Mouse (Mus musculus) thymus, postnatal 10 days (tissue): ENCODE data around the gene Btbd10.

Experiments
- DNase-seq, 2 experiments: peaks; one replicate each; pipeline ENCODE4 v3.0.0; 2021; ENCODE audit warnings: low spot score in 2 of 2

Gene Btbd10

GRCm38 (mm10) chr7:113368746-113369619 lies at the start of gene Btbd10:
Gene Btbd10 (minus strand): TSS chr7:113369392.
- peak; percentile 98 to 99 for DNase-seq

- DNase-seq: no peak
These were observed 47.3 kb upstream of the Btbd10 start for GRCm38 (mm10) chr7:113416536-113416935.

- DNase-seq: no peak
These were observed 46.1 kb upstream of the Btbd10 start for GRCm38 (mm10) chr7:113415256-113415655.

- DNase-seq: no peak
These were observed 39.5 kb upstream of the Btbd10 start for GRCm38 (mm10) chr7:113408712-113409111.

GRCm38 (mm10) chr7:113398083-113398482 lies 28.9 kb upstream of the Btbd10 start:
- no peak for DNase-seq

GRCm38 (mm10) chr7:113396661-113397060 lies 27.5 kb upstream of the Btbd10 start:
- no peak for DNase-seq

- DNase-seq: no peak
These were observed 22.4 kb upstream of the Btbd10 start for GRCm38 (mm10) chr7:113391619-113392018.

- no peak for DNase-seq
These were observed 19.3 kb upstream of the Btbd10 start, which contains the start of gene Pth for GRCm38 (mm10) chr7:113388470-113388869. Gene Pth (minus strand): TSS chr7:113388570.

GRCm38 (mm10) chr7:113377875-113378658 lies 8.9 kb upstream of the Btbd10 start:
- DNase-seq: peak; percentile 59 to 73

GRCm38 (mm10) chr7:113372682-113373081 lies 3.5 kb upstream of the Btbd10 start:
- DNase-seq: no peak

GRCm38 (mm10) chr7:113369620-113370340 lies 588 bp upstream of the Btbd10 start:
- DNase-seq: peak; percentile 70 to 73

GRCm38 (mm10) chr7:113367440-113367839 lies 1.8 kb downstream of the Btbd10 start:
- DNase-seq: no peak

GRCm38 (mm10) chr7:113349089-113349488 lies 20.1 kb downstream of the Btbd10 start:
- no peak for DNase-seq

- no peak for DNase-seq
These were observed 21.5 kb downstream of the Btbd10 start for GRCm38 (mm10) chr7:113347694-113348093.

- DNase-seq: no peak
These were observed 21.9 kb downstream of the Btbd10 start for GRCm38 (mm10) chr7:113347271-113347670.

GRCm38 (mm10) chr7:113335250-113335649 lies 33.9 kb downstream of the Btbd10 start:
- no peak for DNase-seq

- DNase-seq: no peak
These were observed 35.2 kb downstream of the Btbd10 start for GRCm38 (mm10) chr7:113334036-113334435.

GRCm38 (mm10) chr7:113320128-113320527 lies 49.1 kb downstream of the Btbd10 start:
- no peak for DNase-seq

GRCm38 (mm10) chr7:113311784-113312183 lies 57.4 kb downstream of the Btbd10 start:
- DNase-seq: peak; percentile 28 to 69

GRCm38 (mm10) chr7:113310136-113310535 lies 59.1 kb downstream of the Btbd10 start:
- DNase-seq: no peak

- DNase-seq: no peak
These were observed 71.4 kb downstream of the Btbd10 start for GRCm38 (mm10) chr7:113297813-113298212.
